Mouse (Mus musculus): ENCODE results near the gene Ylpm1. TPM values are rescaled to one million over a fixed set of nuclear protein-coding genes. Genes with fewer than 3 reads are reported as not detected.

Gene Ylpm1
- polyA plus RNA-seq (2012; fragmentation: generic; extraction: Trizol), result 10 to 100 TPM in 1 of 2 experiments, 1 to 10 TPM in 1; 3.3 to 19.4 TPM

DNA sequence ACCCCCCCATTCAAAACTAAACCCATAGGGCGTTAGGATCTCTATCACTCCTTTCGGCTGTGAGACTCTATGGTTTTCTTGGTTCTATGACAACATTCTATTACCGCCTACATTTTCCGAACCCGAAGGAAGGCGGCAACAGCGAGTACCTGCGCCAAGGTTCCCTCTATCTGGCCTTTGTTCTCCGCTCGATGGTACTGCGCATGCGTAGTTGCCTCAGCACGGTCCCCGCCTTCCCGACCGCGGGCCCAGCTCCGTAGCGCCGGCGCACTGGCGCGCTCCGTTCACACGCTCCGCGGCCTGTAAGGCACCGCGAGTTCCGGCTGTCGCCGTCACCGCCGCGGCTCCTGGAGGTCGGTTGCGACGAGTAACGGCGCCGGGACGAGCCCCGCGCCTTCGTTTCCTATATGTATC lies at the start of gene Ylpm1:
Gene Ylpm1, plus strand, starts transcription at position 239 of the 414 bp plus-strand sequence.

DNA sequence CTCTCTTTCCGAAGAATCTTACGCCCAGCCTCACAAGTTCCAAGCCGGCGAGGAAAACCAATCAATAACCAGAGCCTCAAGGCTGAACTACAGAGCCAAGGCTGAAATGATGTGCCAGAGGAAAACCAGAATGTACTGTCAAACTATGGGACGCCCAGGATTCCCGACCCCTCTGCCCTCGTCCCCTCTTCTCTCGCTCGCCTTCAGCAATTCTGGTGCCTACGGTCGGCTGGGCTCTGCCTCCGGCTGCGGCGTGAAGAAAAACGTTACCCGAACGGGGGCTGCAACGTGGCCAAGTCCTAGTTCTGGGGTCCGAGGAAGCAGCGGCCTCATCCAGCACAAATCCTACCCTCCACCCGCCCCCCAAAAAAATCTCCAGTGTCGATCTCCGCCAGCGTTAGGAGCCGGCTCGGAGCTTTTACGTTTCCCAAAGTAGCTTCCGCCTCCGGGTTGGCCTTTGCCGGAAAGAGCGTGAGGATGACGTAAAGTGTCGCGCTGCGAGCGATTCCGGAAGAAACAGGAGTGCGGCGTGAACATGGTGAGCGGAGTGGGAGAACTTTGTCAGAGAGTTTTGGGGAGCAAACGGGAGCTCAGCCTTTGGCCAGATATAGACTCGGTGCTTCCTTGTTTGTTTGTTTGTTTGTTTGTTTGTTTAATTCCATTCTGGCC lies 25.6 kb upstream of the Ylpm1 start, which contains the start of the genes Fcf1 and Arel1:
Gene Fcf1, plus strand, starts transcription at position 470 of the 669 bp plus-strand sequence.
Gene Arel1, minus strand, starts transcription at position 473 of the 669 bp plus-strand sequence.

DNA sequence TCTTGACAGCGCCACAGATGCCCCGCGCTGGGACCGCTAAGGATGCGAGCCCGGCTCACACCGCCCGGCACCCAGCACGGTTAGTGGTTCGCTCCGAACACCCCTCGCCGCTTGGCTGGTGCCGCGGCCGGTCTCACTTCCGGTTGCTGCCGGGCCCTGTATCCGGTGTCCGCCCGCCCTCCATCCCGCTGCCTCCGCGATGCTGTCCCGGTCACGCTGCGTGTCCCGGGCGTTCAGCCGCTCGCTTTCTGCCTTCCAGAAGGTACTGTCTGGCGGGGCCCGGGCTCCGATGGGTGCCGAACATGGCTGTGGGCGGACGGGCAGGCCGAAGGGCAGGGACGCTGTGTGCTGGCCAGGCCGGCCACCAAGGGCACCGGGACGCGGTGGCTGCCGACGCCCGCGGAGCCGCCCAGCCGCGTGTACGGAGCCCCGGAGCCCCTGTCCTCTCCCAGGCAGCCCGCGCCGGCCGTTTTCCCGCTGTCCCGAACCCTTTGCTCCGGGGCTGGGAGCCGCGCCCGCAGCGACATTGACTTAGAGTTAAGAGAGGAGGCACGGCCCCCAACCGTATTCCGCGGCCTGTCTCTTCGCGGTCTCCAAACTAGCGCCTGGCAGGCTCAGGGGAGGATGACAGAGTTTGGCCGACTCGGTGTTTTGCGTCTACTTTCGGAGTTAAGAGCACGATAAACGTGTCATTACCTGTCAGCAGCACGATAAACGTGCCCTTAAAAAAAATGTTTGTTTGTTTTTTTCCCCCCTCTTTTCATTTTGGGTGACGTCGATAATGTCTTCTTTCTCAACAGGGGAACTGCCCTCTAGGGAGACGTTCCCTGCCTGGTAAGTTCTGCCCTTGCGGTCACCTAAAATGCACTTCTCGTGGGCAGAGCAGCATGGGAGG lies 114.8 kb downstream of the Ylpm1 start, which contains the start of the genes Prox2 and Dlst:
Gene Prox2, minus strand, starts transcription at position 62 of the 895 bp plus-strand sequence.
Gene Dlst, plus strand, starts transcription at position 136 of the 895 bp plus-strand sequence.

Other genes starting within 250 kb of the Ylpm1 start
- 100 to 1,000 TPM; 143 to 190 TPM for gene Npc2, start 223.2 kb upstream of the Ylpm1 start, polyA plus RNA-seq (2012; fragmentation: generic; extraction: Trizol)
- gene Isca2, start 223.1 kb upstream of the Ylpm1 start, polyA plus RNA-seq (2012; fragmentation: generic; extraction: Trizol), result 10 to 100 TPM; 12.0 to 32.2 TPM
- gene Ltbp2, start 119.8 kb upstream of the Ylpm1 start, polyA plus RNA-seq (2012; fragmentation: generic; extraction: Trizol), result 100 to 1,000 TPM in 1 of 2 experiments, 10 to 100 TPM in 1; 15.4 to 110 TPM
- 10 to 100 TPM; 23.3 to 75.7 TPM for gene Fcf1, start 25.4 kb upstream of the Ylpm1 start, polyA plus RNA-seq (2012; fragmentation: generic; extraction: Trizol)
- gene Arel1, start 25.4 kb upstream of the Ylpm1 start, polyA plus RNA-seq (2012; fragmentation: generic; extraction: Trizol), result 1 to 10 TPM in 1 of 2 experiments, under 1 TPM in 1; 0.55 to 6.9 TPM
- gene Prox2, start 114.4 kb downstream of the Ylpm1 start, polyA plus RNA-seq (2012; fragmentation: generic; extraction: Trizol), result 1 to 10 TPM in 1 of 2 experiments, under 1 TPM in 1; 0.89 to 4.6 TPM
- gene Dlst, start 114.5 kb downstream of the Ylpm1 start, polyA plus RNA-seq (2012; fragmentation: generic; extraction: Trizol), result 10 to 100 TPM; 61.0 to 80.1 TPM
- under 1 TPM; 0.34 to 0.35 TPM for gene Rps6kl1, start 154.9 kb downstream of the Ylpm1 start, polyA plus RNA-seq (2012; fragmentation: generic; extraction: Trizol)
- 1 to 10 TPM; 4.1 to 5.0 TPM for gene Pgf, start 181.5 kb downstream of the Ylpm1 start, polyA plus RNA-seq (2012; fragmentation: generic; extraction: Trizol)
- 100 to 1,000 TPM; 127 to 237 TPM for gene Eif2b2, start 223.2 kb downstream of the Ylpm1 start, polyA plus RNA-seq (2012; fragmentation: generic; extraction: Trizol)

Measured in C3H10T1/2 (cell line).